Mouse (Mus musculus) CH12.LX (cell line): ENCODE data around the gene Ackr2. TPM values are rescaled to one million over a fixed set of nuclear protein-coding genes. Genes with fewer than 3 reads are reported as not detected.
A peak's percentile ranks its signal among the peaks of the same experiment; 100 is the strongest.

Experiments used
- DNase-seq: peaks from one replicate; pipeline ENCODE4 v3.0.0-alpha.2; 2013; ENCODE audit errors: extremely low read depth
- H3K27ac ChIP-seq: 2 replicates; pipeline ENCODE4 v1.5.1; 2012; ENCODE audit warnings: low read depth, mild to moderate bottlenecking, control low read depth, moderate library complexity; ENCODE audit not compliant: insufficient read depth
- H3K27me3 ChIP-seq: replicated peaks from 2 replicates; pipeline ENCODE3; 2012; ENCODE audit warnings: inconsistent platforms
- H3K36me3 ChIP-seq, 2 experiments: replicated peaks in 1 of 2; 2 replicates each; pipeline versions ENCODE3 to v1.6.1; 2012; ENCODE audit warnings: inconsistent platforms in 1 of 2, low read length in 1 of 2, mild to moderate bottlenecking in 1 of 2, mixed read lengths in 1 of 2, moderate library complexity in 1 of 2; ENCODE audit not compliant: control insufficient read depth in 1 of 2, insufficient read depth in 1 of 2
- H3K4me1 ChIP-seq, 2 experiments: 2 replicates each; pipeline ENCODE4 v1.6.1; 2012; ENCODE audit warnings: inconsistent platforms in 1 of 2, moderate library complexity in 1 of 2; ENCODE audit not compliant: insufficient read depth in 2 of 2, control insufficient read depth in 1 of 2
- H3K4me2 ChIP-seq: 2 replicates; pipeline ENCODE4 v1.6.1; 2012; ENCODE audit warnings: low read depth, mild to moderate bottlenecking, control low read depth; ENCODE audit not compliant: poor library complexity, insufficient read depth, severe bottlenecking
- H3K4me3 ChIP-seq, 3 experiments: fragments of 150-350 bp in 1 of 3; sonication (generic) in 1 of 3; replicated peaks in 1 of 3; 2 replicates each; pipeline versions ENCODE3 to v1.5.1; 2011 to 2012; ENCODE audit warnings: low read depth in 2 of 3, low read length in 2 of 3, mild to moderate bottlenecking in 2 of 3, moderate library complexity in 2 of 3, control low read depth in 1 of 3, improper control_type of control experiment in 1 of 3, inconsistent platforms in 1 of 3, mixed read lengths in 1 of 3; ENCODE audit not compliant: poor library complexity in 1 of 3
- H3K79me2 ChIP-seq: replicated peaks from 2 replicates; pipeline ENCODE4 v1.6.1; 2012; ENCODE audit warnings: mild to moderate bottlenecking, moderate library complexity; ENCODE audit not compliant: control insufficient read depth, poor library complexity, insufficient read depth, severe bottlenecking; ENCODE audit errors: extremely low read depth
- H3K9ac ChIP-seq: 2 replicates; pipeline ENCODE4 v1.6.1; 2012; ENCODE audit warnings: low read depth, mild to moderate bottlenecking, control low read depth, moderate library complexity; ENCODE audit not compliant: insufficient read depth
- H3K9me3 ChIP-seq: replicated peaks from 2 replicates; pipeline ENCODE3; 2012; ENCODE audit warnings: low read length, inconsistent platforms, mixed read lengths
- BHLHE40 ChIP-seq: IDR thresholded peaks from 2 replicates; pipeline ENCODE4 v1.6.1; 2011; ENCODE audit warnings: mild to moderate bottlenecking, low read depth, low read length, improper control_type of control experiment
- CHD1 ChIP-seq: IDR thresholded peaks from 2 replicates; pipeline ENCODE4 v1.6.1; 2012; ENCODE audit warnings: low read depth, low read length, improper control_type of control experiment, inconsistent platforms
- CHD2 ChIP-seq: IDR thresholded peaks from 2 replicates; pipeline ENCODE4 v1.6.1; 2011; ENCODE audit warnings: low read length, improper control_type of control experiment
- CTCF ChIP-seq, 2 experiments: IDR thresholded peaks in 1 of 2; conservative IDR thresholded peaks in 1 of 2; 2 replicates each; pipeline ENCODE4 v1.5.1; 2011 to 2012; ENCODE audit warnings: low read depth in 2 of 2, low read length in 2 of 2, improper control_type of control experiment in 1 of 2, inconsistent platforms in 1 of 2, mild to moderate bottlenecking in 1 of 2, moderate library complexity in 1 of 2
- E2F4 ChIP-seq: IDR thresholded peaks from 2 replicates; pipeline ENCODE4 v1.6.1; 2011; ENCODE audit warnings: low read depth, low read length, improper control_type of control experiment; ENCODE audit not compliant: insufficient replicate concordance
- ELF1 ChIP-seq: IDR thresholded peaks from 2 replicates; pipeline ENCODE4 v1.6.1; 2014; ENCODE audit warnings: low read depth, mild to moderate bottlenecking, inconsistent platforms, low read length, improper control_type of control experiment
- EP300 ChIP-seq: IDR thresholded peaks from 2 replicates; pipeline ENCODE4 v1.6.1; 2011; ENCODE audit warnings: low read length, improper control_type of control experiment
- ETS1 ChIP-seq: conservative IDR thresholded peaks from 2 replicates; pipeline ENCODE4 v1.6.1; 2012; ENCODE audit warnings: low read depth, mild to moderate bottlenecking, inconsistent platforms, low read length, improper control_type of control experiment, moderate library complexity
- GABPA ChIP-seq: IDR thresholded peaks from 2 replicates; pipeline ENCODE4 v1.6.1; 2012; ENCODE audit warnings: low read depth, low read length, improper control_type of control experiment, inconsistent platforms; ENCODE audit not compliant: insufficient replicate concordance
- HCFC1 ChIP-seq: IDR thresholded peaks from 2 replicates; pipeline ENCODE4 v1.6.1; 2012; ENCODE audit warnings: low read depth, mild to moderate bottlenecking, inconsistent platforms, low read length, improper control_type of control experiment
- IRF4 ChIP-seq: IDR thresholded peaks from 2 replicates; pipeline ENCODE4 v1.6.1; 2014; ENCODE audit warnings: low read depth, mild to moderate bottlenecking, inconsistent platforms, low read length, improper control_type of control experiment
- JUN ChIP-seq: IDR thresholded peaks from 2 replicates; pipeline ENCODE4 v1.6.1; 2011; ENCODE audit warnings: low read depth, mild to moderate bottlenecking, low read length, improper control_type of control experiment, moderate library complexity; ENCODE audit not compliant: insufficient read depth
- JUND ChIP-seq: conservative IDR thresholded peaks from 2 replicates; pipeline ENCODE4 v1.6.1; 2011; ENCODE audit warnings: low read depth, low read length, improper control_type of control experiment
- KAT2A ChIP-seq: IDR thresholded peaks from 2 replicates; pipeline ENCODE4 v1.6.1; 2012; ENCODE audit warnings: low read length, improper control_type of control experiment, inconsistent platforms; ENCODE audit not compliant: insufficient replicate concordance
- MAFK ChIP-seq: IDR thresholded peaks from 2 replicates; pipeline ENCODE4 v1.6.1; 2011; ENCODE audit warnings: low read length, improper control_type of control experiment; ENCODE audit not compliant: insufficient replicate concordance
- MAX ChIP-seq: IDR thresholded peaks from 2 replicates; pipeline ENCODE4 v1.6.1; 2011; ENCODE audit warnings: low read length, improper control_type of control experiment
- MAZ ChIP-seq: IDR thresholded peaks from 2 replicates; pipeline ENCODE4 v1.6.1; 2012; ENCODE audit warnings: low read depth, mild to moderate bottlenecking, inconsistent platforms, low read length, improper control_type of control experiment, moderate library complexity
- MEF2A ChIP-seq: IDR thresholded peaks from 2 replicates; pipeline ENCODE4 v1.6.1; 2014; ENCODE audit warnings: low read depth, mild to moderate bottlenecking, inconsistent platforms, low read length, improper control_type of control experiment, borderline replicate concordance
- MXI1 ChIP-seq: IDR thresholded peaks from 2 replicates; pipeline ENCODE4 v1.6.1; 2011; ENCODE audit warnings: mild to moderate bottlenecking, low read depth, low read length, improper control_type of control experiment
- MYC ChIP-seq: IDR thresholded peaks from 2 replicates; pipeline ENCODE4 v1.6.1; 2011; ENCODE audit warnings: low read depth, mild to moderate bottlenecking, improper control_type of control experiment, low read length
- NELFE ChIP-seq: IDR thresholded peaks from 2 replicates; pipeline ENCODE4 v1.6.1; 2011; ENCODE audit warnings: low read depth, low read length, improper control_type of control experiment
- NRF1 ChIP-seq: IDR thresholded peaks from 2 replicates; pipeline ENCODE4 v1.6.1; 2014; ENCODE audit warnings: low read depth, mild to moderate bottlenecking, inconsistent platforms, low read length, improper control_type of control experiment, moderate library complexity
- PAX5 ChIP-seq: IDR thresholded peaks from 2 replicates; pipeline ENCODE4 v1.6.1; 2012; ENCODE audit warnings: low read length, inconsistent platforms, mixed read lengths
- POLR2A ChIP-seq: IDR thresholded peaks from 2 replicates; pipeline ENCODE4 v1.6.1; 2011; ENCODE audit warnings: low read depth, mild to moderate bottlenecking, improper control_type of control experiment, low read length
- POLR2AphosphoS2 ChIP-seq: IDR thresholded peaks from 2 replicates; pipeline ENCODE4 v1.6.1; 2011; ENCODE audit warnings: low read depth, low read length, improper control_type of control experiment
- RAD21 ChIP-seq: IDR thresholded peaks from 2 replicates; pipeline ENCODE4 v1.6.1; 2011; ENCODE audit warnings: low read depth, mild to moderate bottlenecking, low read length, improper control_type of control experiment, moderate library complexity
- RCOR1 ChIP-seq: conservative IDR thresholded peaks from 2 replicates; pipeline ENCODE4 v1.6.1; 2012; ENCODE audit warnings: low read depth, mild to moderate bottlenecking, inconsistent platforms, low read length, improper control_type of control experiment
- SIN3A ChIP-seq: IDR thresholded peaks from 2 replicates; pipeline ENCODE4 v1.6.1; 2012; ENCODE audit warnings: low read length, improper control_type of control experiment, inconsistent platforms
- SMC3 ChIP-seq: IDR thresholded peaks from 2 replicates; pipeline ENCODE4 v1.6.1; 2011; ENCODE audit warnings: low read depth, low read length, improper control_type of control experiment
- TBP ChIP-seq: conservative IDR thresholded peaks from 2 replicates; pipeline ENCODE4 v1.6.1; 2011; ENCODE audit warnings: low read depth, low read length, improper control_type of control experiment
- TCF12 ChIP-seq: IDR thresholded peaks from 2 replicates; pipeline ENCODE4 v1.6.1; 2014; ENCODE audit warnings: low read depth, mild to moderate bottlenecking, inconsistent platforms, low read length, improper control_type of control experiment
- UBTF ChIP-seq: IDR thresholded peaks from 2 replicates; pipeline ENCODE4 v1.6.1; 2012; ENCODE audit warnings: low read depth, mild to moderate bottlenecking, inconsistent platforms, low read length, improper control_type of control experiment, moderate library complexity
- USF1 ChIP-seq: IDR thresholded peaks from 2 replicates; pipeline ENCODE4 v1.6.1; 2014; ENCODE audit warnings: low read depth, mild to moderate bottlenecking, inconsistent platforms, low read length, improper control_type of control experiment
- USF2 ChIP-seq: conservative IDR thresholded peaks from 2 replicates; pipeline ENCODE4 v1.6.1; 2011; ENCODE audit warnings: low read depth, low read length, improper control_type of control experiment
- ZC3H11A ChIP-seq: IDR thresholded peaks from 2 replicates; pipeline ENCODE4 v1.6.1; 2012; ENCODE audit warnings: low read depth, mild to moderate bottlenecking, inconsistent platforms, low read length, improper control_type of control experiment
- ZKSCAN1 ChIP-seq: IDR thresholded peaks from 2 replicates; pipeline ENCODE4 v1.6.1; 2012; ENCODE audit warnings: low read depth, inconsistent platforms, low read length, improper control_type of control experiment, borderline replicate concordance
- ZMIZ1 ChIP-seq: IDR thresholded peaks from 2 replicates; pipeline ENCODE4 v1.6.1; 2012; ENCODE audit warnings: low read depth, mild to moderate bottlenecking, inconsistent platforms, low read length, improper control_type of control experiment
- ZNF384 ChIP-seq: IDR thresholded peaks from 2 replicates; pipeline ENCODE4 v1.6.1; 2012; ENCODE audit warnings: low read depth, low read length, improper control_type of control experiment, inconsistent platforms
- dilution Hi-C: fragments of 300-500 bp; cut with MboI; formaldehyde crosslinking; loops from 2 replicates; pipeline ENCODE4 v1.14.3; 2020; ENCODE audit warnings: low sequenced_read_pairs; ENCODE audit not compliant: extremely low pct_unique_long_range_greater_than_20kb, extremely low pct_ligation_motif_present
- in situ Hi-C: fragments of 300-500 bp; cut with MboI; formaldehyde crosslinking; loops from 3 replicates; pipeline ENCODE4 v1.14.3; 2019; ENCODE audit warnings: low sequenced_read_pairs, low pct_ligation_motif_present, low pct_unique_long_range_greater_than_20kb, mixed read lengths
- polyA plus RNA-seq: library from polyadenylated mRNA; unstranded; fragments of >175 nt; gene quantifications from 2 replicates; pipeline ENCODE4 v1.2.1, GENCODE M21; 2012; ENCODE audit warnings: low read depth; ENCODE audit not compliant: insufficient read length
- total RNA-seq, 2 experiments: library from RNA; depleted of rRNA; stranded (reverse); fragments of 300-350 nt in 1 of 2; fragments of >200 nt in 1 of 2; gene quantifications; 2 replicates each; pipeline ENCODE4 v1.2.3; 2012 to 2014

Ackr2 gene
- total and polyA plus RNA-seq, 3 experiments = 2.9 to 13.9 (median 9.8) TPM

DNA sequence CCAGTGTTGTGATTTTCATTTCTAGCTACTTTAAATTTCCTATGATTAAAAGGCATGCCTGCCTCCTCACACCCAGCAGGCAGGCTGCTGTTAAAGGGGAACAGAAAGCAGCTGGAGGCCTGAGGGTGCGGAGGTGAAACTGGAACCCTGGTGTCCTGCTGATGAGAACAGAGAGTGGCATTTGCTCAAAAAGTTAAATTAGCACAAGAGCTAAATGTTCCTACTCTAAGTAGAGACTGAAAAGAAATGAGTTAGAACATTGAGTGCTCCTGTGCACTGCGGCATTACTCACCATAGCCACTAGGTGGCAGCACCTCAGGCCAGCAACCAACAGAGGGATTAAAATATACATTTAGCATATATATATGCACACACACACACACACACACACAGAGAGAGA, 30.3 kb downstream of the Ackr2 start:
- peak; percentile 90 for DNase-seq

DNA sequence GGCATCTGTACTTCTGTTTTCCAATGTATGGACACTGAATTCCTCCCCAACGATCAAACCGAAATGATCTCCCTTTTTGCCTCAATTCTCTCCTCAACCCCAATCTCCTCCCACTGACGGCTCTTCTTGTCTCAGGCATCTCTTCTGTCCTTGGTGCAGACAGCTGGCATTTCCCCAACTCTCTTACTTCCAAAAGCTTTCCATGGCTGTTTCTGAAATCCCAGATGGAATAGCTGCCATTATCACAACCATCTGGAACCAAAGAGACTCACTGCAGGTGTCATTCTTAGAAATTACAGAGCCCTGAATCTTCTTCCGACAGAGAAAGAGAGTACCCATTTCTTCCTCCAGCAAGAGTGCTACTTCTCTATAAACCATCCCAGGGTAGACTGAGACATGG, 36.7 kb downstream of the Ackr2 start:
- Histone ChIP-seq H3K79me2 (peaks cover 9% of the 10 kb centered on the region), H3K9ac (no peak overlapping the region), H3K4me2 (no peak overlapping the region), H3K27me3 (peaks cover 49% of the 10 kb centered on the region), H3K9me3 (peaks cover 12% of the 10 kb centered on the region), H3K36me3 (peaks cover 3 to 7% of the 10 kb centered on the region in 2 experiments), H3K4me1 (peaks cover 9 to 19% of the 10 kb centered on the region in 2 experiments), H3K27ac (no peak overlapping the region), H3K4me3 (no peak overlapping the region)
- DNase-seq = no peak
- TF ChIP-seq POLR2AphosphoS2 = no peak
- in situ Hi-C loops (loop anchor here (5.0 kb wide), 1 partner anchor 33 kb away; no protein-coding TSS in a partner anchor), dilution Hi-C loops (no loop called here)

More for the DNA sequence above, 30.3 kb downstream of the Ackr2 start:
- H3K27me3 ChIP-seq = peaks cover 17% of the 10 kb centered on the region
- H3K79me2 ChIP-seq = no peaks in the 10 kb centered on the region
- H3K9me3 ChIP-seq = peaks cover 12% of the 10 kb centered on the region
- peak overlapping the region; percentile 83 for H3K27ac ChIP-seq
- peak overlapping the region; percentile 35; the same call in 1 of the 2 replicates for H3K4me2 ChIP-seq
- H3K9ac ChIP-seq = no peak overlapping the region
- dilution Hi-C loops = no loop called here
- in situ Hi-C loops = no loop called here
- H3K4me3 ChIP-seq = no peak overlapping the region
- H3K36me3 ChIP-seq = no peaks in the 10 kb centered on the region
- TF ChIP-seq TBP = peak; percentile 48; the same call in 1 of the 2 replicates
- peak; percentile 41 for TF ChIP-seq HCFC1
- 0 out of 2 replicates have a peak, but pooled peaks have one; percentile 27 for TF ChIP-seq NELFE
- TF ChIP-seq MEF2A = peak; percentile 96
- no peak for TF ChIP-seq KAT2A
- TF ChIP-seq ELF1 = peak; percentile 46; the same call in 1 of the 2 replicates
- TF ChIP-seq CHD1 = no peak
- no peak for TF ChIP-seq USF1
- peak; percentile 79; the same call in 1 of the 2 replicates for TF ChIP-seq MAFK
- TF ChIP-seq PAX5 = no peak
- peak; percentile 99 for TF ChIP-seq IRF4
- peak; percentile 75 for TF ChIP-seq MYC
- TF ChIP-seq RAD21 = peak; percentile 43
- peak; percentile 90 for TF ChIP-seq JUND
- 0 out of 2 replicates have a peak, but pooled peaks have one; percentile 36 for TF ChIP-seq E2F4
- TF ChIP-seq POLR2AphosphoS2 = no peak
- peak; percentile 85; the same call in 1 of the 2 replicates for TF ChIP-seq SIN3A
- TF ChIP-seq RCOR1 = peak; percentile 98
- TF ChIP-seq NRF1 = no peak
- no peak for TF ChIP-seq POLR2A
- TF ChIP-seq ZKSCAN1 = no peak
- peak; percentile 75 for TF ChIP-seq SMC3
- TF ChIP-seq BHLHE40 = peak; percentile 93
- no peak for TF ChIP-seq ZMIZ1
- peak; percentile 81; the same call in 1 of the 2 replicates for TF ChIP-seq MXI1
- TF ChIP-seq ETS1 = peak; percentile 97
- TF ChIP-seq ZC3H11A = no peak
- 0 out of 2 replicates have a peak, but pooled peaks have one; percentile 28 for TF ChIP-seq ZNF384
- peak; percentile 83 to 92 for TF ChIP-seq CTCF (conservative IDR thresholded peaks at IDR 0.05 in 1 of 2, IDR thresholded peaks at IDR 0.05 in 1 of 2; ENCODE audit: low read depth in 2 of 2, low read length in 2 of 2)
- TF ChIP-seq JUN = peak; percentile 92
- TF ChIP-seq TCF12 = peak; percentile 98
- peak; percentile 87 for TF ChIP-seq CHD2
- TF ChIP-seq GABPA = no peak
- TF ChIP-seq MAZ = peak; percentile 93
- TF ChIP-seq UBTF = no peak
- TF ChIP-seq USF2 = no peak
- peak; percentile 79 for TF ChIP-seq MAX
- TF ChIP-seq EP300 = peak; percentile 99
- peaks cover 34 to 56% of the 10 kb centered on the region in 2 experiments for H3K4me1 ChIP-seq
